Mouse (Mus musculus): Measurements from ENCODE around the gene Bcl11a. TPM values are rescaled to one million over a fixed set of nuclear protein-coding genes. Genes with fewer than 3 reads are reported as not detected.

Bcl11a gene
- total and polyA plus RNA-seq, 3 experiments: 37.0 to 112 (median 83.8) TPM

DNA sequence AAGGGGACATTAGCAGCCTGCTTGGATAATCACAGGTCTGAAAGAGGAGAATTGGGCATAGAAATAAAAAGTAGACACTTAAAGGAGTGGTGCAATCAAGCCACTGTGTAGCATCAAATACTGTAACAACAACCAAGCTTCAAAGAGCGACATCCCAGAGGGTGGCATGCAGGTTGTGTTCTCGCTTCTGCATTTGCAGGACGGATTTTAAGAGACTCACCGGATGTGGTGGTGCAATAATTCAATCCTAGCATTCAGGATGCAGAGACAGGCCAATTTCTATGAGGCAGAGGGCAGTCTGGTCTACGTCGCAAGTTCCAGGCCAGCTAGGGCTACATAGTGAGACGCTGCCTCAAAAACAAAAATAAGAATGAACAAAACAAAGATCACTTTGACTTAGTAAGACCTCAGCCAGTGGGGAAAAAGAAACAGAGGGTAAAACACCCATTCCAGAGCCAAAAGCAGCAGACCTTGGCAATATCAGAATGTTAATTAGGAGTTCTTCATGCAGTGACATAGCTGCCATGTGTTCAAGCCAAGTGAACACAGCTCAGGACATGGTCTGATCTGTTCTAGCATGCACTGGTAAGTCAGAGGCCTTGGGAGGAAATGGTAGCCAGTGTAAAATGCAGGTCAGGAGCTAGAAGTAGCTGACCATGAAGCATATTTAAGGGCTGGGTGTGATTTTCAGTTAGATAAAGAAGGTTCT lies 74.4 kb downstream of the Bcl11a start:
- no peak for DNase-seq (ENCODE audit: low read depth, low spot score)
- TF ChIP-seq USF1 (IDR thresholded peaks at IDR 0.05; ENCODE audit: low read depth, low read length) (no peak), KAT2A (conservative IDR thresholded peaks at IDR 0.05; ENCODE audit: low read depth, low read length) (no peak), POLR2AphosphoS2 (IDR thresholded peaks at IDR 0.05; ENCODE audit: low read length) (peak; percentile 34; the same call in 1 of the 2 replicates)
- Histone ChIP-seq H3K36me3 (ENCODE audit: control insufficient read depth in 1 of 2, insufficient read depth in 2 of 2, low read length in 2 of 2) (peaks cover 38 to 39% of the 10 kb centered on the region in 2 experiments), H3K9me3 (replicated peaks; ENCODE audit: insufficient read depth, low read length) (no peaks in the 10 kb centered on the region), H3K27ac (ENCODE audit: control insufficient read depth, low read depth, low read length) (no peak overlapping the region), H3K79me2 (ENCODE audit: control insufficient read depth, insufficient read depth, low read length, poor library complexity) (peaks cover 54% of the 10 kb centered on the region), H3K4me1 (ENCODE audit: control insufficient read depth in 1 of 2, insufficient read depth in 2 of 2, low read length in 2 of 2) (peaks cover 16 to 17% of the 10 kb centered on the region in 2 experiments), H3K27me3 (ENCODE audit: control insufficient read depth in 1 of 2, insufficient read depth in 2 of 2, low read length in 2 of 2) (no peaks in the 10 kb centered on the region), H3K4me3 (ENCODE audit: control insufficient read depth in 1 of 2, insufficient read depth in 1 of 2, low read depth in 2 of 2, low read length in 2 of 2) (no peak overlapping the region), H3K9ac (ENCODE audit: control insufficient read depth, low read depth, low read length, poor library complexity, severe bottlenecking) (no peak overlapping the region)

DNA sequence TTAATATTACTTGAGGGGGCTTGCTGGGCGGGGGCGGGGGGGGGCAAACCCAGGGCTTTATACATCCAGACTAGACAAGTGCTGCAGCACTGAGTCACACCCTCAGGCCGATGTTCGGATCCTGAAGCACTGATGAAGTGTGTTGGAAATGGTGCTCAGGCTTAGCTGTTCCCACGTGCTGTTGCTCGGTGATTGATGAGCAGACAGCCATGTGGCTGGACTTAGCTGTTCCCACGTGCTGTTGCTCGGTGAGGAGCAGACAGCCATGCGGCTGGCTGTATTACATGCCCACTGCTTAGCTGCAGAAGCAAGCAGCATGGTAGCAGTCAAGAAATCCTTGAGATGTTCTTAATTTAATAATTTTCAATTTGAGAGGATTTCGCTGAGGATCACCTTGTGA lies 75.2 kb downstream of the Bcl11a start:
- Histone ChIP-seq H3K36me3 (ENCODE audit: control insufficient read depth in 1 of 2, insufficient read depth in 2 of 2, low read length in 2 of 2) (peaks cover 38 to 39% of the 10 kb centered on the region in 2 experiments), H3K9me3 (replicated peaks; ENCODE audit: insufficient read depth, low read length) (no peaks in the 10 kb centered on the region), H3K79me2 (ENCODE audit: control insufficient read depth, insufficient read depth, low read length, poor library complexity) (peaks cover 51% of the 10 kb centered on the region), H3K27me3 (ENCODE audit: control insufficient read depth in 1 of 2, insufficient read depth in 2 of 2, low read length in 2 of 2) (no peaks in the 10 kb centered on the region), H3K27ac (ENCODE audit: control insufficient read depth, low read depth, low read length) (no peak overlapping the region), H3K4me3 (ENCODE audit: control insufficient read depth in 1 of 2, insufficient read depth in 1 of 2, low read depth in 2 of 2, low read length in 2 of 2) (no peak overlapping the region), H3K9ac (ENCODE audit: control insufficient read depth, low read depth, low read length, poor library complexity, severe bottlenecking) (no peak overlapping the region), H3K4me1 (ENCODE audit: control insufficient read depth in 1 of 2, insufficient read depth in 2 of 2, low read length in 2 of 2) (peaks cover 19 to 22% of the 10 kb centered on the region in 2 experiments)
- TF ChIP-seq KAT2A (conservative IDR thresholded peaks at IDR 0.05; ENCODE audit: low read depth, low read length): no peak
- TF ChIP-seq ZMIZ1 (IDR thresholded peaks at IDR 0.05; ENCODE audit: low read depth, low read length): no peak
- no peak for TF ChIP-seq CHD2 (IDR thresholded peaks at IDR 0.05; ENCODE audit: low read length)
- TF ChIP-seq MEF2A (IDR thresholded peaks at IDR 0.05; ENCODE audit: extremely low read depth, insufficient replicate concordance, low read depth, low read length, poor library complexity, severe bottlenecking): no peak
- no peak for TF ChIP-seq USF2 (IDR thresholded peaks at IDR 0.05; ENCODE audit: borderline replicate concordance in 1 of 2, insufficient read depth in 1 of 2, low read depth in 1 of 2, low read length in 2 of 2)
- DNase-seq (ENCODE audit: low read depth, low spot score): no peak

GRCm38 (mm10) chr11:24158026-24158425 lies 80.2 kb downstream of the Bcl11a start:
- Histone ChIP-seq H3K27ac (ENCODE audit: control insufficient read depth, low read depth, low read length) (peak overlapping the region; percentile 28), H3K79me2 (ENCODE audit: control insufficient read depth, insufficient read depth, low read length, poor library complexity) (peaks cover 47% of the 10 kb centered on the region), H3K36me3 (ENCODE audit: control insufficient read depth in 1 of 2, insufficient read depth in 2 of 2, low read length in 2 of 2) (peaks cover 38 to 39% of the 10 kb centered on the region in 2 experiments), H3K9ac (ENCODE audit: control insufficient read depth, low read depth, low read length, poor library complexity, severe bottlenecking) (no peak overlapping the region), H3K9me3 (replicated peaks; ENCODE audit: insufficient read depth, low read length) (no peaks in the 10 kb centered on the region), H3K27me3 (ENCODE audit: control insufficient read depth in 1 of 2, insufficient read depth in 2 of 2, low read length in 2 of 2) (no peaks in the 10 kb centered on the region), H3K4me1 (ENCODE audit: control insufficient read depth in 1 of 2, insufficient read depth in 2 of 2, low read length in 2 of 2) (peaks cover 10 to 13% of the 10 kb centered on the region in 2 experiments; a peak in 3 of 4 replicates), H3K4me3 (ENCODE audit: control insufficient read depth in 1 of 2, insufficient read depth in 1 of 2, low read depth in 2 of 2, low read length in 2 of 2) (no peak overlapping the region)
- DNase-seq (ENCODE audit: low read depth, low spot score): peak; percentile 53
- no peak for TF ChIP-seq RAD21 (IDR thresholded peaks at IDR 0.05; ENCODE audit: low read depth, low read length)
- no peak for TF ChIP-seq MYB (IDR thresholded peaks at IDR 0.05; ENCODE audit: low read depth, low read length)
- TF ChIP-seq GATA1 (IDR thresholded peaks at IDR 0.05; ENCODE audit: low read depth, low read length): peak; percentile 33; the same call in 1 of the 2 replicates
- TF ChIP-seq TAL1 (IDR thresholded peaks at IDR 0.05; ENCODE audit: low read length): no peak
- 0 out of 2 replicates have a peak, but pooled peaks have one; percentile 35 for TF ChIP-seq SIN3A (IDR thresholded peaks at IDR 0.05; ENCODE audit: low read length)
- peak; percentile 74 for TF ChIP-seq ETS1 (IDR thresholded peaks at IDR 0.05; ENCODE audit: low read depth, low read length)
- TF ChIP-seq MEF2A (IDR thresholded peaks at IDR 0.05; ENCODE audit: extremely low read depth, insufficient replicate concordance, low read depth, low read length, poor library complexity, severe bottlenecking): no peak
- TF ChIP-seq EP300 (IDR thresholded peaks at IDR 0.05; ENCODE audit: low read depth in 1 of 2, low read length in 2 of 2): peak; percentile 47 to 78; a peak in 3 of 4 replicates
- TF ChIP-seq POLR2A (IDR thresholded peaks at IDR 0.05; ENCODE audit: control insufficient read depth in 1 of 2, insufficient read depth in 1 of 2, low read depth in 1 of 2, low read length in 2 of 2, poor library complexity in 1 of 2): no peak; a peak in 1 of 4 replicates
- TF ChIP-seq RCOR1 (IDR thresholded peaks at IDR 0.05; ENCODE audit: low read depth, low read length): 0 out of 2 replicates have a peak, but pooled peaks have one; percentile 48
- 0 out of 2 replicates have a peak, but pooled peaks have one; percentile 45 for TF ChIP-seq TCF12 (IDR thresholded peaks at IDR 0.05; ENCODE audit: low read depth, low read length)
- TF ChIP-seq SMC3 (IDR thresholded peaks at IDR 0.05; ENCODE audit: low read depth, low read length): peak; percentile 4; the same call in 1 of the 2 replicates
- no peak for TF ChIP-seq ZKSCAN1 (IDR thresholded peaks at IDR 0.05; ENCODE audit: low read depth, low read length)
- no peak; the same call in 1 of the 2 replicates for TF ChIP-seq MAZ (IDR thresholded peaks at IDR 0.05; ENCODE audit: low read depth, low read length)
- TF ChIP-seq MXI1 (IDR thresholded peaks at IDR 0.05; ENCODE audit: low read depth, low read length): no peak
- TF ChIP-seq ZNF384 (IDR thresholded peaks at IDR 0.05; ENCODE audit: low read depth, low read length): no peak
- no peak for TF ChIP-seq MYC (IDR thresholded peaks at IDR 0.05; ENCODE audit: low read depth, low read length)
- TF ChIP-seq ELF1 (IDR thresholded peaks at IDR 0.05; ENCODE audit: low read depth, low read length): no peak

Data from MEL (cell line).